Mouse (Mus musculus) left cerebral cortex, postnatal 25 days (tissue): ENCODE data around the gene Dpp6. TPM values are rescaled to one million over a fixed set of nuclear protein-coding genes. Genes with fewer than 3 reads are reported as not detected.

Source experiments
- DNase-seq, 2 experiments: peaks; one replicate each; pipeline ENCODE4 v3.0.0; 2022; ENCODE audit warnings: low spot score in 2 of 2, mixed read lengths in 1 of 2
- intact Hi-C: fragments of 180-260 bp; cut with DNase I; formaldehyde crosslinking; loops from one replicate; pipeline ENCODE4 v1.15.1; 2025
- total RNA-seq, 2 experiments: library from RNA; stranded (reverse); gene quantifications; 2 replicates each; pipeline ENCODE4 v1.2.3; 2021

Dpp6 gene
- total RNA-seq, 2 experiments from 2014 or later: 183 to 184 TPM

- intact Hi-C loops: loop anchor here (1.0 to 2.0 kb wide), 2 partner anchors 565 to 603 kb away; no protein-coding TSS in a partner anchor
- DNase-seq: peak; percentile 56 to 57
These were observed 232.5 kb downstream of the Dpp6 start for GRCm38 (mm10) chr5:27049341-27050091.

GRCm38 (mm10) chr5:27051250-27051649 is 234.2 kb downstream of the Dpp6 start:
- intact Hi-C loops: no loop called here
- peak in 1 of 2 experiments; percentile 43 for DNase-seq

GRCm38 (mm10) chr5:27052441-27052840 is 235.4 kb downstream of the Dpp6 start:
- intact Hi-C loops: no loop called here
- no peak for DNase-seq

- intact Hi-C loops: no loop called here
- DNase-seq: no peak
These were observed 239.4 kb downstream of the Dpp6 start for GRCm38 (mm10) chr5:27056436-27056835.

- intact Hi-C loops: no loop called here
- no peak for DNase-seq
These were observed 243.1 kb downstream of the Dpp6 start for GRCm38 (mm10) chr5:27060114-27060513.

- DNase-seq: no peak
- intact Hi-C loops: no loop called here
These were observed 246.9 kb downstream of the Dpp6 start for GRCm38 (mm10) chr5:27063871-27064270.

- intact Hi-C loops: no loop called here
- no peak for DNase-seq
These were observed 249.8 kb downstream of the Dpp6 start for GRCm38 (mm10) chr5:27066837-27067236.

- DNase-seq: peak; percentile 76 to 85
- intact Hi-C loops: loop anchor here (1.0 to 10.0 kb wide), 5 partner anchors 187 to 580 kb away; no protein-coding TSS in a partner anchor
These were observed 258.2 kb downstream of the Dpp6 start for GRCm38 (mm10) chr5:27075131-27075591.

GRCm38 (mm10) chr5:27076046-27076445 is 259.0 kb downstream of the Dpp6 start:
- intact Hi-C loops: loop anchor here (5.0 to 10.0 kb wide), 3 partner anchors 186 to 579 kb away; no protein-coding TSS in a partner anchor
- peak in 1 of 2 experiments; percentile 45 for DNase-seq

GRCm38 (mm10) chr5:27077821-27078220 is 260.8 kb downstream of the Dpp6 start:
- intact Hi-C loops: loop anchor here (5.0 to 10.0 kb wide), 3 partner anchors 184 to 577 kb away; no protein-coding TSS in a partner anchor
- peak in 1 of 2 experiments; percentile 35 for DNase-seq

- peak in 1 of 2 experiments; percentile 51 for DNase-seq
- intact Hi-C loops: loop anchor here (5.0 kb wide), 1 partner anchor 121 kb away; no protein-coding TSS in a partner anchor
These were observed 264.3 kb downstream of the Dpp6 start for GRCm38 (mm10) chr5:27081275-27081674.

- intact Hi-C loops: loop anchor here (5.0 kb wide), 1 partner anchor 119 kb away; no protein-coding TSS in a partner anchor
- DNase-seq: peak in 1 of 2 experiments; percentile 62
These were observed 266.8 kb downstream of the Dpp6 start for GRCm38 (mm10) chr5:27083762-27084161.

- intact Hi-C loops: no loop called here
- DNase-seq: no peak
These were observed 291.2 kb downstream of the Dpp6 start for GRCm38 (mm10) chr5:27108221-27108620.

GRCm38 (mm10) chr5:27122479-27122878 is 305.5 kb downstream of the Dpp6 start:
- DNase-seq: no peak
- intact Hi-C loops: no loop called here

- intact Hi-C loops: no loop called here
- no peak for DNase-seq
These were observed 305.9 kb downstream of the Dpp6 start for GRCm38 (mm10) chr5:27122944-27123343.

- intact Hi-C loops: no loop called here
- DNase-seq: peak in 1 of 2 experiments; percentile 26
These were observed 309.0 kb downstream of the Dpp6 start for GRCm38 (mm10) chr5:27126034-27126433.

- DNase-seq: peak in 1 of 2 experiments; percentile 21
- intact Hi-C loops: no loop called here
These were observed 316.2 kb downstream of the Dpp6 start for GRCm38 (mm10) chr5:27133196-27133595.

- intact Hi-C loops: no loop called here
- DNase-seq: no peak
These were observed 317.5 kb downstream of the Dpp6 start for GRCm38 (mm10) chr5:27134436-27135005.

- intact Hi-C loops: no loop called here
- DNase-seq: no peak
These were observed 330.5 kb downstream of the Dpp6 start for GRCm38 (mm10) chr5:27147397-27147945.

- intact Hi-C loops: no loop called here
- no peak for DNase-seq
These were observed 334.0 kb downstream of the Dpp6 start for GRCm38 (mm10) chr5:27151017-27151416.
